Mouse (Mus musculus) CH12.LX (cell line): ENCODE measurements at regions not wholly inside any gene's neighbourhood (a gene's known extent, or its start where the extent isn't known, plus 50 kb on each side); places are given as distances from the start of the nearest gene placed in this dataset.

Experiments used
- DNase-seq: peaks from one replicate; pipeline ENCODE4 v3.0.0-alpha.2; 2013; ENCODE audit errors: extremely low read depth
- H3K27ac ChIP-seq: 2 replicates; pipeline ENCODE4 v1.5.1; 2012; ENCODE audit warnings: low read depth, mild to moderate bottlenecking, control low read depth, moderate library complexity; ENCODE audit not compliant: insufficient read depth
- H3K27me3 ChIP-seq: replicated peaks from 2 replicates; pipeline ENCODE3; 2012; ENCODE audit warnings: inconsistent platforms
- H3K36me3 ChIP-seq, 2 experiments: replicated peaks in 1 of 2; 2 replicates each; pipeline versions ENCODE3 to v1.6.1; 2012; ENCODE audit warnings: inconsistent platforms in 1 of 2, low read length in 1 of 2, mild to moderate bottlenecking in 1 of 2, mixed read lengths in 1 of 2, moderate library complexity in 1 of 2; ENCODE audit not compliant: control insufficient read depth in 1 of 2, insufficient read depth in 1 of 2
- H3K4me1 ChIP-seq, 2 experiments: 2 replicates each; pipeline ENCODE4 v1.6.1; 2012; ENCODE audit warnings: inconsistent platforms in 1 of 2, moderate library complexity in 1 of 2; ENCODE audit not compliant: insufficient read depth in 2 of 2, control insufficient read depth in 1 of 2
- H3K4me2 ChIP-seq: 2 replicates; pipeline ENCODE4 v1.6.1; 2012; ENCODE audit warnings: low read depth, mild to moderate bottlenecking, control low read depth; ENCODE audit not compliant: poor library complexity, insufficient read depth, severe bottlenecking
- H3K4me3 ChIP-seq, 3 experiments: fragments of 150-350 bp in 1 of 3; sonication (generic) in 1 of 3; replicated peaks in 1 of 3; 2 replicates each; pipeline versions ENCODE3 to v1.5.1; 2011 to 2012; ENCODE audit warnings: low read depth in 2 of 3, low read length in 2 of 3, mild to moderate bottlenecking in 2 of 3, moderate library complexity in 2 of 3, control low read depth in 1 of 3, improper control_type of control experiment in 1 of 3, inconsistent platforms in 1 of 3, mixed read lengths in 1 of 3; ENCODE audit not compliant: poor library complexity in 1 of 3
- H3K79me2 ChIP-seq: replicated peaks from 2 replicates; pipeline ENCODE4 v1.6.1; 2012; ENCODE audit warnings: mild to moderate bottlenecking, moderate library complexity; ENCODE audit not compliant: control insufficient read depth, poor library complexity, insufficient read depth, severe bottlenecking; ENCODE audit errors: extremely low read depth
- H3K9ac ChIP-seq: 2 replicates; pipeline ENCODE4 v1.6.1; 2012; ENCODE audit warnings: low read depth, mild to moderate bottlenecking, control low read depth, moderate library complexity; ENCODE audit not compliant: insufficient read depth
- H3K9me3 ChIP-seq: replicated peaks from 2 replicates; pipeline ENCODE3; 2012; ENCODE audit warnings: low read length, inconsistent platforms, mixed read lengths
- BHLHE40 ChIP-seq: IDR thresholded peaks from 2 replicates; pipeline ENCODE4 v1.6.1; 2011; ENCODE audit warnings: mild to moderate bottlenecking, low read depth, low read length, improper control_type of control experiment
- CHD2 ChIP-seq: IDR thresholded peaks from 2 replicates; pipeline ENCODE4 v1.6.1; 2011; ENCODE audit warnings: low read length, improper control_type of control experiment
- EP300 ChIP-seq: IDR thresholded peaks from 2 replicates; pipeline ENCODE4 v1.6.1; 2011; ENCODE audit warnings: low read length, improper control_type of control experiment
- ETS1 ChIP-seq: conservative IDR thresholded peaks from 2 replicates; pipeline ENCODE4 v1.6.1; 2012; ENCODE audit warnings: low read depth, mild to moderate bottlenecking, inconsistent platforms, low read length, improper control_type of control experiment, moderate library complexity
- GABPA ChIP-seq: IDR thresholded peaks from 2 replicates; pipeline ENCODE4 v1.6.1; 2012; ENCODE audit warnings: low read depth, low read length, improper control_type of control experiment, inconsistent platforms; ENCODE audit not compliant: insufficient replicate concordance
- JUN ChIP-seq: IDR thresholded peaks from 2 replicates; pipeline ENCODE4 v1.6.1; 2011; ENCODE audit warnings: low read depth, mild to moderate bottlenecking, low read length, improper control_type of control experiment, moderate library complexity; ENCODE audit not compliant: insufficient read depth
- JUND ChIP-seq: conservative IDR thresholded peaks from 2 replicates; pipeline ENCODE4 v1.6.1; 2011; ENCODE audit warnings: low read depth, low read length, improper control_type of control experiment
- KAT2A ChIP-seq: IDR thresholded peaks from 2 replicates; pipeline ENCODE4 v1.6.1; 2012; ENCODE audit warnings: low read length, improper control_type of control experiment, inconsistent platforms; ENCODE audit not compliant: insufficient replicate concordance
- MAFK ChIP-seq: IDR thresholded peaks from 2 replicates; pipeline ENCODE4 v1.6.1; 2011; ENCODE audit warnings: low read length, improper control_type of control experiment; ENCODE audit not compliant: insufficient replicate concordance
- NELFE ChIP-seq: IDR thresholded peaks from 2 replicates; pipeline ENCODE4 v1.6.1; 2011; ENCODE audit warnings: low read depth, low read length, improper control_type of control experiment
- POLR2AphosphoS2 ChIP-seq: IDR thresholded peaks from 2 replicates; pipeline ENCODE4 v1.6.1; 2011; ENCODE audit warnings: low read depth, low read length, improper control_type of control experiment
- RCOR1 ChIP-seq: conservative IDR thresholded peaks from 2 replicates; pipeline ENCODE4 v1.6.1; 2012; ENCODE audit warnings: low read depth, mild to moderate bottlenecking, inconsistent platforms, low read length, improper control_type of control experiment
- SIN3A ChIP-seq: IDR thresholded peaks from 2 replicates; pipeline ENCODE4 v1.6.1; 2012; ENCODE audit warnings: low read length, improper control_type of control experiment, inconsistent platforms
- SMC3 ChIP-seq: IDR thresholded peaks from 2 replicates; pipeline ENCODE4 v1.6.1; 2011; ENCODE audit warnings: low read depth, low read length, improper control_type of control experiment
- USF1 ChIP-seq: IDR thresholded peaks from 2 replicates; pipeline ENCODE4 v1.6.1; 2014; ENCODE audit warnings: low read depth, mild to moderate bottlenecking, inconsistent platforms, low read length, improper control_type of control experiment
- ZC3H11A ChIP-seq: IDR thresholded peaks from 2 replicates; pipeline ENCODE4 v1.6.1; 2012; ENCODE audit warnings: low read depth, mild to moderate bottlenecking, inconsistent platforms, low read length, improper control_type of control experiment
- ZMIZ1 ChIP-seq: IDR thresholded peaks from 2 replicates; pipeline ENCODE4 v1.6.1; 2012; ENCODE audit warnings: low read depth, mild to moderate bottlenecking, inconsistent platforms, low read length, improper control_type of control experiment
- ZNF384 ChIP-seq: IDR thresholded peaks from 2 replicates; pipeline ENCODE4 v1.6.1; 2012; ENCODE audit warnings: low read depth, low read length, improper control_type of control experiment, inconsistent platforms
- dilution Hi-C: fragments of 300-500 bp; cut with MboI; formaldehyde crosslinking; loops from 2 replicates; pipeline ENCODE4 v1.14.3; 2020; ENCODE audit warnings: low sequenced_read_pairs; ENCODE audit not compliant: extremely low pct_unique_long_range_greater_than_20kb, extremely low pct_ligation_motif_present
- in situ Hi-C: fragments of 300-500 bp; cut with MboI; formaldehyde crosslinking; loops from 3 replicates; pipeline ENCODE4 v1.14.3; 2019; ENCODE audit warnings: low sequenced_read_pairs, low pct_ligation_motif_present, low pct_unique_long_range_greater_than_20kb, mixed read lengths

DNA sequence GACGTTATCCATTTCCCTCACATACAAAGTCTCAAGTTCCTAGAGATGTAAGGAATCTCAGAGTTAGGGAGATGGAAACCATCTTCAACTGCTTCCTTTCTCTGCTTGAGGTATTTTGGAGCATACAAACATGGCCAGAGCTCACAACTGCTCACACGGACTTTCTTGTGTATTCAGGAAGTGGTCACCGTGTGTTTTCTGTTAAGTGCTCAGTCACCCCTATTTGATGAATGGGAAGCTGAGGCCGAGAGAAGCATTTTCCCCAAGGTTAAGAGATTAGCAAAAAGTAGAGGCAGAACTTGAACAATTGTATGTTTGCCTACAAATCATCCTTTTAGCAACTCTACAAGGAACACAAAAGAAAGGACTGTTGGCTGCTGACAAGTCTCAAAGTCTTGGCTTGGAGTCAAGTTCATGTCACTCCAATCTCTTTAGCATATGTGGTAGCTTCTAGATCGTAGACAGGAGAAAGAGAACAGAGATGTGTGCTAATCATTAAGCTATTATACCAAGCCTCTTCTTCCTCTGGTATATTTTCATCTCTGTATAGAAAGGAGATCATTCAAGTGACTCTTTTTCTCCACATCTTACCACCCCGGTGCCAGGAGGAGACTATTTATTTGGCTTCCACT is 170.8 kb upstream of the Sel1l start:
- H3K4me2 ChIP-seq = no peak overlapping the region
- H3K27ac ChIP-seq = no peak overlapping the region
- H3K4me3 ChIP-seq = no peak overlapping the region
- H3K36me3 ChIP-seq = no peaks in the 10 kb centered on the region
- dilution Hi-C loops (no loop called here), in situ Hi-C loops (no loop called here)
- H3K4me1 ChIP-seq = peaks cover 0 to 8% of the 10 kb centered on the region in 2 experiments; a peak in 2 of 4 replicates
- H3K9me3 ChIP-seq = no peaks in the 10 kb centered on the region
- no peaks in the 10 kb centered on the region for H3K27me3 ChIP-seq
- no peak for DNase-seq
- H3K9ac ChIP-seq = no peak overlapping the region
- TF ChIP-seq BHLHE40 (no peak), ETS1 (no peak), KAT2A (no peak), MAFK (no peak), CHD2 (no peak), NELFE (no peak), RCOR1 (no peak), ZMIZ1 (no peak), SMC3 (no peak), ZNF384 (no peak), JUND (no peak), SIN3A (no peak), EP300 (no peak), ZC3H11A (no peak)
- H3K79me2 ChIP-seq = no peaks in the 10 kb centered on the region

GRCm38 (mm10) chr12:92015373-92015772 is 166.4 kb upstream of the Sel1l start:
- TF ChIP-seq POLR2AphosphoS2 (no peak), GABPA (no peak), JUN (no peak), ZNF384 (no peak), ZMIZ1 (no peak), BHLHE40 (no peak), USF1 (no peak)
- Histone ChIP-seq H3K4me3 (no peak overlapping the region), H3K79me2 (no peaks in the 10 kb centered on the region), H3K4me1 (no peaks in the 10 kb centered on the region), H3K9me3 (no peaks in the 10 kb centered on the region), H3K36me3 (no peaks in the 10 kb centered on the region), H3K27me3 (no peaks in the 10 kb centered on the region), H3K4me2 (no peak overlapping the region), H3K27ac (no peak overlapping the region), H3K9ac (no peak overlapping the region)
- dilution Hi-C loops = no loop called here
- in situ Hi-C loops = no loop called here
- no peak for DNase-seq
